ENCODE assay signal across 23 mouse cellular contexts in the genomic region with DNA sequence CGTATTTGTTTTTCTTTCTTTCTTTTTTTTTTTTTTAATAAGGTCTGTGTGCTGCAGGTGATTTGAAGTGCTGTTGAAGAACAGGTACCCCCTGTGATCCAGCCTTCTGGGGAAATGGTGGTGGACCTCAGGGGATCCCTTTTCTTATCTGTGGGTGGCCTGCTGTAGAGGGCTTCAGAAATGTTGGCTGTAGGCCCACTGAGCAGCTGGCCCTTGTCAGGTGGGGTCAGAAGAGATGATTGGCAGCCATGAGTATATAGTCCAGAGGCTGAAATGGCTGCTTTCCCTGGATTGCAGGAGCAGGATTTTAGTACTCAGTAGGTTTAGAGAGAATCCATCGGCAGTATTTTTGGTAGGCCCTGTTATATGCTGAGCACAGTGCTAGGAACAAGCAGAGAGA. TPM values are rescaled to one million over a fixed set of nuclear protein-coding genes. Genes with fewer than 3 reads are reported as not detected.
"Had no signal": no experiment of that assay in that cellular context is flagged by ENCODE, and none has a peak within 500 bp of the region (broad histone marks: within the 10 kb centered on the region; RNA-seq: fewer than 3 reads in every experiment).

No protein-coding gene starts in this region.

- H3K9me3 ChIP-seq: liver, embryonic 15.5 days; midbrain, embryonic 12.5 days; neural tube, embryonic 12.5 days had no signal

- H3K4me2 ChIP-seq: liver, embryonic 15.5 days; midbrain, embryonic 12.5 days; neural tube, embryonic 12.5 days had no signal

- H3K27me3 ChIP-seq: liver, embryonic 15.5 days; megakaryocyte, embryonic 14.5 days; midbrain, embryonic 12.5 days; neural tube, embryonic 12.5 days had no signal

- ATAC-seq: liver, postnatal 0 days; midbrain, embryonic 16.5 days had no signal

- H3K4me3 ChIP-seq: liver, embryonic 15.5 days; megakaryocyte, embryonic 14.5 days; midbrain, embryonic 12.5 days; neural tube, embryonic 12.5 days had no signal

- H3K9ac ChIP-seq: liver, embryonic 15.5 days; liver, postnatal 0 days; midbrain, embryonic 12.5 days; neural tube, embryonic 12.5 days had no signal

- H3K27ac ChIP-seq: liver, embryonic 15.5 days; macrophage; midbrain, embryonic 12.5 days; neural tube, embryonic 12.5 days had no signal

- H3K36me3 ChIP-seq: liver, embryonic 15.5 days; midbrain, embryonic 12.5 days; neural tube, embryonic 12.5 days had no signal

- H3K4me1 ChIP-seq: liver, embryonic 15.5 days; megakaryocyte, embryonic 14.5 days; midbrain, embryonic 12.5 days had no signal

- DNase-seq: liver, postnatal 0 days; lung, adult 2 months; lung, postnatal 14 days; lung, postnatal 36 days; midbrain, embryonic 14.5 days; right cerebral cortex, postnatal 25 days; right cerebral cortex, postnatal 4 days; spleen, adult 18-20 months; thymus, adult 18-20 months; thymus, postnatal 14 days; thymus, postnatal 36 days had no signal

RNA-seq across cellular contexts. Expression of gene 4930474N05Rik, which starts 41.4 kb away (rescaled TPM):
- polyA plus RNA-seq: liver, embryonic 15.5 days; liver, postnatal 0 days; lung, adult 2 months; lung, embryonic 16.5 days; macrophage; midbrain, embryonic 12.5 days; midbrain, embryonic 14.5 days; midbrain, embryonic 16.5 days; neural tube, embryonic 12.5 days; neural tube, embryonic 14.5 days; small intestine, adult 2 months; stomach, embryonic 14.5 days; stomach, embryonic 16.5 days; thymus, postnatal 0 days had no signal
